Mouse (Mus musculus) monocyte, adult 5-6 weeks (primary cell): Measurements from ENCODE around the gene Gls. TPM values are rescaled to one million over a fixed set of nuclear protein-coding genes. Genes with fewer than 3 reads are reported as not detected.

ENCODE experiments used
- ATAC-seq: fragments of 153-309, 156-312 bp; replicated peaks from 2 replicates; pipeline ENCODE4 v1.8.0; 2017; ENCODE audit warnings: mild to moderate bottlenecking; ENCODE audit not compliant: low TSS enrichment, insufficient number of reproducible peaks, severe bottlenecking, poor library complexity, low FRiP score
- total RNA-seq: library from RNA; stranded (forward); fragments of 200-1000, 200-491, 200-594 nt; gene quantifications from 3 replicates; pipeline ENCODE4 v1.2.3, GENCODE M21; 2017

Gene Gls
- total RNA-seq, 1 experiment from 2014 or later: 355 TPM

GRCm38 (mm10) chr1:52142117-52142516, 90.9 kb downstream of the Gls start:
- no peak for ATAC-seq

GRCm38 (mm10) chr1:52141482-52141881, 91.5 kb downstream of the Gls start:
- ATAC-seq: no peak

GRCm38 (mm10) chr1:52140534-52140933, 92.5 kb downstream of the Gls start:
- no peak for ATAC-seq

- no peak for ATAC-seq
These were observed 95.7 kb downstream of the Gls start for GRCm38 (mm10) chr1:52137292-52137691.

GRCm38 (mm10) chr1:52133254-52133653, 99.8 kb downstream of the Gls start:
- no peak for ATAC-seq

GRCm38 (mm10) chr1:52131787-52132377, 101.2 kb downstream of the Gls start:
- no peak for ATAC-seq

GRCm38 (mm10) chr1:52129794-52130193, 103.2 kb downstream of the Gls start:
- 0 out of 2 replicates have a peak, but pooled peaks have one; percentile 35 for ATAC-seq

- ATAC-seq: no peak
These were observed 105.7 kb downstream of the Gls start for GRCm38 (mm10) chr1:52127350-52127749.

GRCm38 (mm10) chr1:52124818-52125217, 108.2 kb downstream of the Gls start:
- no peak for ATAC-seq

GRCm38 (mm10) chr1:52121052-52121451, 112.0 kb downstream of the Gls start:
- ATAC-seq: no peak

GRCm38 (mm10) chr1:52120191-52120590, 112.8 kb downstream of the Gls start:
- no peak for ATAC-seq

- 0 out of 2 replicates have a peak, but pooled peaks have one; percentile 3 for ATAC-seq
These were observed 113.3 kb downstream of the Gls start for GRCm38 (mm10) chr1:52119691-52120090.

- ATAC-seq: peak; percentile 82
These were observed 114.0 kb downstream of the Gls start, which contains the start of gene Stat1 for GRCm38 (mm10) chr1:52118860-52119591. TSS of gene Stat1 (plus strand) at chr1:52119440.

- no peak for ATAC-seq
These were observed 115.3 kb downstream of the Gls start for GRCm38 (mm10) chr1:52117777-52118176.

- ATAC-seq: no peak
These were observed 116.6 kb downstream of the Gls start for GRCm38 (mm10) chr1:52116441-52116840.

- peak; percentile 90 for ATAC-seq
These were observed 119.4 kb downstream of the Gls start for GRCm38 (mm10) chr1:52113666-52114069.

Other genes starting within 250 kb of the Gls start
- gene Stat4, start 246.1 kb downstream of the Gls start, total RNA-seq: 78.3 to 278 TPM (median 108 TPM) in 3 replicates
- gene Stat1, start 113.8 kb downstream of the Gls start, total RNA-seq: 167 to 238 TPM (median 182 TPM) in 3 replicates